Mouse (Mus musculus): Measurements from ENCODE around the gene Fzd2. TPM values are rescaled to one million over a fixed set of nuclear protein-coding genes. Genes with fewer than 3 reads are reported as not detected.

Fzd2 gene
- polyA plus RNA-seq, 1 experiment from 2014 or later: 11.8 TPM

- 28% methylated on average over 5 of the region's 5 CpGs for WGBS
- no peak for DNase-seq (ENCODE audit: low spot score)
- TF ChIP-seq EP300 (optimal IDR thresholded peaks at IDR 0.05): no peak
- TF ChIP-seq CTCF (IDR thresholded peaks at IDR 0.05; ENCODE audit: low read depth): no peak
- Histone ChIP-seq H3K4me2 (replicated peaks; ENCODE audit: low read depth) (no peak overlapping the region), H3K9me3 (ENCODE audit: control insufficient read depth, low read length) (no peaks in the 10 kb centered on the region), H3K4me3 (ENCODE audit: low read depth, low read length) (no peak overlapping the region), H3K4me1 (replicated peaks; ENCODE audit: control insufficient read depth, insufficient read depth) (peaks cover 3% of the 10 kb centered on the region), H3K9ac (ENCODE audit: low read length) (no peak overlapping the region), H3K36me3 (ENCODE audit: control insufficient read depth, insufficient read depth, low read length) (no peaks in the 10 kb centered on the region), H3K27me3 (ENCODE audit: control insufficient read depth, insufficient read depth, low read length) (no peaks in the 10 kb centered on the region), H3K27ac (replicated peaks) (peak overlapping the region; percentile 66; the same call in 1 of the 2 replicates)
- no peak for ATAC-seq (ENCODE audit: low FRiP score, low TSS enrichment)
Observed at GRCm38 (mm10) chr11:102582736-102583135, 21.5 kb upstream of the Fzd2 start.

GRCm38 (mm10) chr11:102586445-102587130 is 17.6 kb upstream of the Fzd2 start:
- Histone ChIP-seq H3K4me1 (replicated peaks; ENCODE audit: control insufficient read depth, insufficient read depth) (peaks cover 1% of the 10 kb centered on the region), H3K4me2 (replicated peaks; ENCODE audit: low read depth) (no peak overlapping the region), H3K36me3 (ENCODE audit: control insufficient read depth, insufficient read depth, low read length) (no peaks in the 10 kb centered on the region), H3K9ac (ENCODE audit: low read length) (no peak overlapping the region), H3K27me3 (ENCODE audit: control insufficient read depth, insufficient read depth, low read length) (no peaks in the 10 kb centered on the region), H3K27ac (replicated peaks) (no peak overlapping the region), H3K9me3 (ENCODE audit: control insufficient read depth, low read length) (no peaks in the 10 kb centered on the region), H3K4me3 (ENCODE audit: low read depth, low read length) (no peak overlapping the region)
- DNase-seq (ENCODE audit: low spot score) (no peak), ATAC-seq (ENCODE audit: low FRiP score, low TSS enrichment) (no peak)
- WGBS: 95% methylated on average over 4 of the region's 4 CpGs
- TF ChIP-seq EP300 (optimal IDR thresholded peaks at IDR 0.05): no peak
- TF ChIP-seq CTCF (IDR thresholded peaks at IDR 0.05; ENCODE audit: low read depth): peak; percentile 39

- no peak overlapping the region for H3K4me2 ChIP-seq (replicated peaks; ENCODE audit: low read depth)
- H3K27me3 ChIP-seq (ENCODE audit: control insufficient read depth, insufficient read depth, low read length): no peaks in the 10 kb centered on the region
- TF ChIP-seq EP300 (optimal IDR thresholded peaks at IDR 0.05) (no peak), CTCF (IDR thresholded peaks at IDR 0.05; ENCODE audit: low read depth) (0 out of 2 replicates have a peak, but pooled peaks have one; percentile 24)
- no peak overlapping the region for H3K27ac ChIP-seq (replicated peaks)
- no peaks in the 10 kb centered on the region for H3K9me3 ChIP-seq (ENCODE audit: control insufficient read depth, low read length)
- no peak overlapping the region for H3K9ac ChIP-seq (ENCODE audit: low read length)
- H3K36me3 ChIP-seq (ENCODE audit: control insufficient read depth, insufficient read depth, low read length): no peaks in the 10 kb centered on the region
- DNase-seq (ENCODE audit: low spot score): no peak
- no peak overlapping the region for H3K4me3 ChIP-seq (ENCODE audit: low read depth, low read length)
- H3K4me1 ChIP-seq (replicated peaks; ENCODE audit: control insufficient read depth, insufficient read depth): no peaks in the 10 kb centered on the region; the same call in 1 of the 2 replicates
- ATAC-seq (ENCODE audit: low FRiP score, low TSS enrichment): no peak
- 83% methylated on average over 3 of the region's 3 CpGs for WGBS
Observed at GRCm38 (mm10) chr11:102587554-102587953, 16.6 kb upstream of the Fzd2 start.

- Histone ChIP-seq H3K4me2 (replicated peaks; ENCODE audit: low read depth) (no peak overlapping the region), H3K9ac (ENCODE audit: low read length) (peak overlapping the region; percentile 13; the same call in 1 of the 2 replicates), H3K9me3 (ENCODE audit: control insufficient read depth, low read length) (no peaks in the 10 kb centered on the region), H3K27me3 (ENCODE audit: control insufficient read depth, insufficient read depth, low read length) (no peaks in the 10 kb centered on the region), H3K27ac (replicated peaks) (peak overlapping the region; percentile 81), H3K36me3 (ENCODE audit: control insufficient read depth, insufficient read depth, low read length) (no peaks in the 10 kb centered on the region), H3K4me3 (ENCODE audit: low read depth, low read length) (no peak overlapping the region), H3K4me1 (replicated peaks; ENCODE audit: control insufficient read depth, insufficient read depth) (0 out of 2 replicates have a peak, but pooled peaks cover 3% of the 10 kb centered on the region)
- peak; percentile 75; the same call in 1 of the 2 replicates for ATAC-seq (ENCODE audit: low FRiP score, low TSS enrichment)
- WGBS: 9% methylated on average over 4 of the region's 4 CpGs
- no peak for DNase-seq (ENCODE audit: low spot score)
- TF ChIP-seq EP300 (optimal IDR thresholded peaks at IDR 0.05): no peak
- TF ChIP-seq CTCF (IDR thresholded peaks at IDR 0.05; ENCODE audit: low read depth): no peak
Observed at GRCm38 (mm10) chr11:102595341-102595820, 8.8 kb upstream of the Fzd2 start.

- Histone ChIP-seq H3K4me3 (ENCODE audit: low read depth, low read length) (no peak overlapping the region), H3K9ac (ENCODE audit: low read length) (no peak overlapping the region), H3K4me2 (replicated peaks; ENCODE audit: low read depth) (no peak overlapping the region), H3K27ac (replicated peaks) (no peak overlapping the region), H3K27me3 (ENCODE audit: control insufficient read depth, insufficient read depth, low read length) (no peaks in the 10 kb centered on the region), H3K4me1 (replicated peaks; ENCODE audit: control insufficient read depth, insufficient read depth) (0 out of 2 replicates have a peak, but pooled peaks cover 3% of the 10 kb centered on the region), H3K9me3 (ENCODE audit: control insufficient read depth, low read length) (no peaks in the 10 kb centered on the region), H3K36me3 (ENCODE audit: control insufficient read depth, insufficient read depth, low read length) (no peaks in the 10 kb centered on the region)
- DNase-seq (ENCODE audit: low spot score) (no peak), ATAC-seq (ENCODE audit: low FRiP score, low TSS enrichment) (no peak)
- WGBS: 95% methylated on average over 3 of the region's 3 CpGs
- peak; percentile 62 for TF ChIP-seq CTCF (IDR thresholded peaks at IDR 0.05; ENCODE audit: low read depth)
- TF ChIP-seq EP300 (optimal IDR thresholded peaks at IDR 0.05): no peak
Observed at GRCm38 (mm10) chr11:102599912-102600311, 4.3 kb upstream of the Fzd2 start.

Measured in stomach, postnatal 0 days (tissue).